Mouse (Mus musculus) thymus, adult 2 months (tissue): ENCODE measurements at regions not wholly inside any gene's neighbourhood (a gene's known extent, or its start where the extent isn't known, plus 50 kb on each side); places are given as distances from the start of the nearest gene placed in this dataset.

ENCODE experiments used
- CTCF ChIP-seq: fragments of 200-500 bp; IDR thresholded peaks from 2 replicates; pipeline ENCODE4 v1.5.1; 2012; ENCODE audit warnings: mild to moderate bottlenecking, control low read depth, low read length, moderate library complexity, borderline replicate concordance; ENCODE audit not compliant: control insufficient read depth, poor library complexity, insufficient read depth; ENCODE audit errors: extremely low read depth
- POLR2A ChIP-seq: fragments of 200-500 bp; IDR thresholded peaks from 2 replicates; pipeline ENCODE4 v1.6.1; 2012; ENCODE audit warnings: mild to moderate bottlenecking, low read length, control low read depth, moderate library complexity; ENCODE audit not compliant: control insufficient read depth, poor library complexity, insufficient read depth; ENCODE audit errors: extremely low read depth

DNA sequence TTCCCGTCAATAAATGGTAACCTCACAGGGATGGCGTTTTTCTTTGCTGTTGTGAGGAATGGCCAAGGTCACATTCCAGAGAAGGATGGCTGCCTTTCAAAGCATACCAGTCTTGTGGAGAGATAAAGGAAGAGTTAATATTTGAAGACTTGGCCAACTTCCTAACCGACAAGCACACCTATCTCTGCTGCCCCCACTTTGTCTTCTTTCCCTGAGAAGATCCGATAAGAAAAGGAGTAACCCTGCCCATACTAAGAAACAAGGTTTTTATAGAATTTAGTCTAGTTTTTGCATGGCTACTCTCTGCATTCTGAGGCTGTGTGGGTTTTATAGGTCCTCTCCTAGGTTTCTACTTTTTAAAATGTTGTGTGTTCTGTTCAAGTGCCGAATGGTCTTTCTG is 210.2 kb upstream of the Ankrd55 start:
- TF ChIP-seq CTCF (no peak), POLR2A (no peak)
